Mouse (Mus musculus) heart, embryonic 13.5 days (tissue): Measurements from ENCODE around the gene Galnt17. TPM values are rescaled to one million over a fixed set of nuclear protein-coding genes. Genes with fewer than 3 reads are reported as not detected.

Experiments
- ATAC-seq: fragments of 200-750 bp; cut with Nextera tagmentation; 2 replicates; pipeline ENCODE4 v1.8.0; 2017; ENCODE audit warnings: moderate TSS enrichment; ENCODE audit not compliant: insufficient number of reproducible peaks, low FRiP score, low TSS enrichment; ENCODE audit errors: extremely low read depth
- H3K27ac ChIP-seq: fragments of 300-500 bp; sonication (generic); replicated peaks from 2 replicates; pipeline ENCODE4 v1.5.1; 2015; ENCODE audit warnings: moderate library complexity, mild to moderate bottlenecking, inconsistent platforms
- H3K27me3 ChIP-seq: fragments of 300-500 bp; sonication (generic); replicated peaks from 2 replicates; pipeline ENCODE4 v1.6.1; 2015; ENCODE audit warnings: mild to moderate bottlenecking, inconsistent platforms
- H3K36me3 ChIP-seq: fragments of 300-500 bp; sonication (generic); 2 replicates; pipeline ENCODE4 v1.6.1; 2015; ENCODE audit warnings: mild to moderate bottlenecking, inconsistent platforms
- H3K4me1 ChIP-seq: fragments of 300-500 bp; sonication (generic); 2 replicates; pipeline ENCODE4 v1.6.1; 2015; ENCODE audit warnings: inconsistent platforms
- H3K4me2 ChIP-seq: fragments of 300-500 bp; sonication (generic); 2 replicates; pipeline ENCODE4 v1.6.1; 2015; ENCODE audit warnings: inconsistent platforms, mild to moderate bottlenecking, moderate library complexity
- H3K4me3 ChIP-seq: fragments of 300-500 bp; sonication (generic); 2 replicates; pipeline ENCODE4 v1.5.1; 2015; ENCODE audit warnings: moderate library complexity, mild to moderate bottlenecking, inconsistent platforms
- H3K9ac ChIP-seq: fragments of 300-500 bp; sonication (generic); 2 replicates; pipeline ENCODE4 v1.6.1; 2015; ENCODE audit warnings: inconsistent platforms, mild to moderate bottlenecking, moderate library complexity
- H3K9me3 ChIP-seq: fragments of 300-500 bp; sonication (generic); 2 replicates; pipeline ENCODE4 v1.6.1; 2016; ENCODE audit warnings: inconsistent platforms
- WGBS: fragments of 180-500 bp; shearing (Covaris S2); methylation state at CpG from one replicate; pipeline ENCODE4 v1.1.7; 2015; ENCODE audit warnings: mixed read lengths; 5-methylcytosine and 5-hydroxymethylcytosine counted together
- polyA plus RNA-seq: library from polyadenylated mRNA; unstranded; fragments of >200 nt; fragmentation: Nextera tagmentation; extraction: Ambion mirVana; gene quantifications from 2 replicates; pipeline ENCODE4 v1.2.1, GENCODE M21; 2015

Galnt17 gene
- polyA plus RNA-seq, 1 experiment from 2014 or later, result 1.0 TPM

GRCm38 (mm10) chr5:130869869-130870268, 438.4 kb downstream of the Galnt17 start:
- ATAC-seq, result no peak
- Histone ChIP-seq H3K36me3 (no peaks in the 10 kb centered on the region), H3K27ac (no peak overlapping the region), H3K4me2 (no peak overlapping the region), H3K9ac (no peak overlapping the region), H3K4me3 (no peak overlapping the region), H3K4me1 (no peaks in the 10 kb centered on the region), H3K9me3 (0 out of 2 replicates have a peak, but pooled peaks cover 17% of the 10 kb centered on the region), H3K27me3 (no peaks in the 10 kb centered on the region)
- 63% methylated on average over 1 of the region's 1 CpGs for WGBS

GRCm38 (mm10) chr5:130862302-130862701, 446.0 kb downstream of the Galnt17 start:
- 54% methylated on average over 5 of the region's 5 CpGs for WGBS
- Histone ChIP-seq H3K9ac (no peak overlapping the region), H3K9me3 (no peaks in the 10 kb centered on the region), H3K4me1 (no peaks in the 10 kb centered on the region), H3K36me3 (no peaks in the 10 kb centered on the region), H3K4me3 (no peak overlapping the region), H3K4me2 (no peak overlapping the region), H3K27ac (no peak overlapping the region), H3K27me3 (0 out of 2 replicates have a peak, but pooled peaks cover 3% of the 10 kb centered on the region)
- ATAC-seq, result no peak

DNA sequence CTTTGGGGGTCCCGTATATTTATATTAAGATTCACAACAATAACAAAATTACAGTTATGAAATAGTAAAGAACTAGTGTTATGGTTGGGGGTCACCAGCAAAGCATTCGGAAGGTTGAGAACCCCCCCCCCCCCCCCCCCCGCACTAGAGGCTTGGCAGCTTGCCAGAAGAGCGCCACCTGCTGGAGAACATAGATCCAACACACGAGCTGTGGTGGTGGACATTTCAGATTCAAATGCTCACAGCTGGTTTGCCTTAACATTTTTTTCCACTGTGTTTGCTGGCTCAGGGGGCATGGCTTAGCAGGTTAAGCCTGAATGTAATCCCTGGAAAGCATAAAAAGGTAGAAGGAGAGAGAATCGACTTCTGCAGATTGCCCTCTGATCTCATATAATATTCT, 448.6 kb downstream of the Galnt17 start:
- Histone ChIP-seq H3K4me1 (no peaks in the 10 kb centered on the region), H3K27ac (no peak overlapping the region), H3K4me3 (no peak overlapping the region), H3K27me3 (peaks cover 8% of the 10 kb centered on the region; the same call in 1 of the 2 replicates), H3K36me3 (no peaks in the 10 kb centered on the region), H3K9ac (no peak overlapping the region), H3K9me3 (no peaks in the 10 kb centered on the region), H3K4me2 (no peak overlapping the region)
- no peak for ATAC-seq
- 43% methylated on average over 5 of the region's 6 CpGs for WGBS

DNA sequence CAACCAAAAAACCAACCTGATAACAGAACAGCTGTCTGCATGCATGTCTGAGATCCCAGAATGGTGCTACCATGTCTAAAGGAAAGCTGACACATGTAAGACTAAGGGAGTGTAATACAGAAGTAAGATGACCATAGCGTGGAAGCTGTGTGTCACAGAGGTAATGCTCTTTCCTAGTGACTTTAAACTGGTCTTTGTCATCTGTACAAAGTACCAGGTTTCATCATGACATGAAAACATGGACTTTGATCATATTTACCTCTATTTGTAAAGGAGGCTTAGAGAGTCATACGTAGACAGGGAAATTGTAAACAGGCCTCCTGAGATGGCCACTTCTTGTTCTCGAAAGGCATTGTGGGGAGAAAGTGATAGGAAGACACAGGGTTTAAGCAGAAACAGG, 449.6 kb downstream of the Galnt17 start:
- Histone ChIP-seq H3K9ac (no peak overlapping the region), H3K27me3 (peaks cover 16% of the 10 kb centered on the region; the same call in 1 of the 2 replicates), H3K9me3 (no peaks in the 10 kb centered on the region), H3K4me1 (no peaks in the 10 kb centered on the region), H3K36me3 (no peaks in the 10 kb centered on the region), H3K4me2 (no peak overlapping the region), H3K4me3 (no peak overlapping the region), H3K27ac (no peak overlapping the region)
- 70% methylated on average over 3 of the region's 3 CpGs for WGBS
- no peak for ATAC-seq

DNA sequence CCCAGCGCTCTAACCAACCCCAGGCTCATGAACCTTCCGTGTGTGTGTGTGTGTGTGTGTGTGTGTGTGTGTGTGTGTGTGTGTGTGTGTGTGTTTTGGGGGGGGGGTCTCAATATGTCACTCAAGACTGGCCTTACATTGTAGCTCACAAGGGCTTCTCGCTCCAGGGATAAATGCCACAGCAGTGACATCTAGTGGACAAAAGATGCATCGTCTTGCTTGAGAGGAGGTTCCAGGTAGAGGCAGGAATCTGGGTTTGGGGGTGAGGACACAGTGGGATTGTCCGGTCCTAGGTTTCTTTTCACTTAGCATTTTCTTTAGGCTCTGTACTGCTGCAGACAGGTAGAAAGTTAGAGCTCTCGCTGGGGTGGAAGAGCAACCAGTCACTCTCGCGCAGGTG, 450.1 kb downstream of the Galnt17 start:
- Histone ChIP-seq H3K9me3 (no peaks in the 10 kb centered on the region), H3K4me2 (no peak overlapping the region), H3K27ac (no peak overlapping the region), H3K36me3 (no peaks in the 10 kb centered on the region), H3K27me3 (peaks cover 16% of the 10 kb centered on the region; the same call in 1 of the 2 replicates), H3K9ac (no peak overlapping the region), H3K4me3 (no peak overlapping the region), H3K4me1 (no peaks in the 10 kb centered on the region)
- WGBS, result 20% methylated on average over 8 of the region's 8 CpGs
- no peak for ATAC-seq

GRCm38 (mm10) chr5:130854430-130854829, 453.9 kb downstream of the Galnt17 start:
- no peaks in the 10 kb centered on the region for H3K36me3 ChIP-seq
- H3K27ac ChIP-seq, result no peak overlapping the region
- no peaks in the 10 kb centered on the region for H3K9me3 ChIP-seq
- 68% methylated on average over 7 of the region's 7 CpGs for WGBS
- H3K27me3 ChIP-seq, result peaks cover 16% of the 10 kb centered on the region; the same call in 1 of the 2 replicates
- H3K4me3 ChIP-seq, result no peak overlapping the region
- H3K4me1 ChIP-seq, result peaks cover 13% of the 10 kb centered on the region
- no peak overlapping the region for H3K4me2 ChIP-seq
- no peak for ATAC-seq
- no peak overlapping the region for H3K9ac ChIP-seq

GRCm38 (mm10) chr5:130853371-130853770, 454.9 kb downstream of the Galnt17 start:
- H3K27me3 ChIP-seq, result peaks cover 16% of the 10 kb centered on the region; the same call in 1 of the 2 replicates
- H3K4me2 ChIP-seq, result no peak overlapping the region
- H3K4me1 ChIP-seq, result peaks cover 16% of the 10 kb centered on the region
- WGBS, result under 1% methylated on average over 10 of the region's 10 CpGs
- ATAC-seq, result no peak
- H3K4me3 ChIP-seq, result no peak overlapping the region
- no peaks in the 10 kb centered on the region for H3K9me3 ChIP-seq
- H3K27ac ChIP-seq, result no peak overlapping the region
- no peak overlapping the region for H3K9ac ChIP-seq
- no peaks in the 10 kb centered on the region for H3K36me3 ChIP-seq

DNA sequence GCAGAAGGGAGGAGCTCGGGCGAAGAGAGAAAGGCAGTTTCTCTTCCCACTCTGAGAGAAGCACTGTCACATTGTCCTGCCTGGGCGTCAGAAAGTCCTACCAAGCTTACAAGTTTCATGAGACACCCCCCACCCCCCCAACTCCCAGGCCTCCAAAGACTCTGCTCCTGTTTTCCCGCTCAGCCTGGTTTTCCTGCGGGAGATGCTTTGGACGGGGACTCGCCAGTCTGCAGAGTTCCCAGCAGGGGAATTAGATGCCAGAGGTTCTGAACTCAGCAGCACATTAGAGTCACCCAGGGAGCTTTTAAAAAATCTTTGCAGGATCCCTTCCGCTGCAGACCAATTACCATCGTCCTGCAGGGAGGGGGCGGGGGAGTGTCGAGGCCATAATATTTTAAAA, 456.1 kb downstream of the Galnt17 start:
- 4% methylated on average over 11 of the region's 11 CpGs for WGBS
- Histone ChIP-seq H3K4me2 (peak overlapping the region; percentile 65), H3K27me3 (peaks cover 13% of the 10 kb centered on the region; the same call in 1 of the 2 replicates), H3K27ac (no peak overlapping the region), H3K9me3 (no peaks in the 10 kb centered on the region), H3K9ac (peak overlapping the region; percentile 70), H3K4me3 (peak overlapping the region; percentile 45), H3K36me3 (no peaks in the 10 kb centered on the region), H3K4me1 (peaks cover 16% of the 10 kb centered on the region)
- no peak for ATAC-seq

DNA sequence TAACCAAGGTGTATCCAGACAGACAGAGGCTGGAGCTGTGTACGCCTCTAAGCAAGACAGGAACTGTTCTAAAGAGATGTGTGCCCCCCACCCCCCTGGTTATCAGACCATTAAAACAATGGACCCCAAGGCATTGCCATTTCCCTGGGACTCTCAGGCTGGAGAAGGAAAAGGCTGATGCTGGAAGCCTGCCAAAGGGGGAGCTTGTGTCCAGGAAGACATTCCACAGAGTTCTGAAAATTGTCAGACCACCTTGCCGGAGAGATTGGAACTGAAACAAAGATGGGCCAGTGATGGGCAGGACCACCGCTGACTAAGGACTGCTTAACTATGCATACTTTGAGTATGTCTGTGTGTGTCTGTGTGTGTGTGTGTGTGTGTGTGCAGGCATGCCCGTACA, 458.7 kb downstream of the Galnt17 start:
- Histone ChIP-seq H3K4me3 (no peak overlapping the region), H3K4me2 (no peak overlapping the region), H3K4me1 (peaks cover 16% of the 10 kb centered on the region), H3K9me3 (no peaks in the 10 kb centered on the region), H3K9ac (no peak overlapping the region), H3K36me3 (no peaks in the 10 kb centered on the region), H3K27ac (no peak overlapping the region), H3K27me3 (peaks cover 7% of the 10 kb centered on the region; the same call in 1 of the 2 replicates)
- 47% methylated on average over 4 of the region's 4 CpGs for WGBS
- ATAC-seq, result no peak

DNA sequence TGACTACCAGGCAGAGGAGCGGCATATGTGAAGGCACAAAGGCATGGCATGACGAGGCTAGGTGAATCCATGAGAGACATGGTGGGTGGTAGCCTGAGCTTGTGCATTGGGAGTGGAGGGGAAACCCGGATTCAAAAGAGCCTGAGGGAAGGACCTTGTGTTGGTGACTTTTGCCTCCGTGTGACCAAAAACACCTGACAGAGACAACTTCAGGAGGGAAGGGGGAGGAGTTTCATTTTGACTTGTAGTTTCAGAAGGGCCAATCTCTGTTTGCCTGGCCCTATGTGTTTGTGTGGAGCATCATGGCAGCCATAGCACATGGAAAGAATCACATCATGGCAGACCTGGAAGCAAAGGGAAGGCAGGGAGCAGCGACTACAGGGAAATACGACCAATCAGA, 459.7 kb downstream of the Galnt17 start:
- Histone ChIP-seq H3K4me2 (no peak overlapping the region), H3K9me3 (no peaks in the 10 kb centered on the region)

GRCm38 (mm10) chr5:130825797-130826196, 482.5 kb downstream of the Galnt17 start:
- Histone ChIP-seq H3K27ac (no peak overlapping the region), H3K27me3 (no peaks in the 10 kb centered on the region), H3K36me3 (no peaks in the 10 kb centered on the region), H3K4me2 (no peak overlapping the region), H3K4me3 (no peak overlapping the region), H3K9ac (no peak overlapping the region), H3K9me3 (0 out of 2 replicates have a peak, but pooled peaks cover 5% of the 10 kb centered on the region), H3K4me1 (no peaks in the 10 kb centered on the region)
- WGBS, result 79% methylated on average over 2 of the region's 2 CpGs
- ATAC-seq, result no peak

More for the DNA sequence above, 459.7 kb downstream of the Galnt17 start:
- Histone ChIP-seq H3K4me1 (peaks cover 16% of the 10 kb centered on the region), H3K9ac (no peak overlapping the region), H3K27me3 (no peaks in the 10 kb centered on the region), H3K27ac (no peak overlapping the region), H3K4me3 (no peak overlapping the region), H3K36me3 (no peaks in the 10 kb centered on the region)
- ATAC-seq, result no peak
- 74% methylated on average over 6 of the region's 6 CpGs for WGBS
